Mouse (Mus musculus) kidney, postnatal 4 days (tissue): Measurements from ENCODE around the gene Cdh12.

ENCODE experiments used
- DNase-seq, 2 experiments: peaks; one replicate each; pipeline ENCODE4 v3.0.0; 2021; ENCODE audit warnings: mixed read lengths in 2 of 2

Cdh12 gene

DNA sequence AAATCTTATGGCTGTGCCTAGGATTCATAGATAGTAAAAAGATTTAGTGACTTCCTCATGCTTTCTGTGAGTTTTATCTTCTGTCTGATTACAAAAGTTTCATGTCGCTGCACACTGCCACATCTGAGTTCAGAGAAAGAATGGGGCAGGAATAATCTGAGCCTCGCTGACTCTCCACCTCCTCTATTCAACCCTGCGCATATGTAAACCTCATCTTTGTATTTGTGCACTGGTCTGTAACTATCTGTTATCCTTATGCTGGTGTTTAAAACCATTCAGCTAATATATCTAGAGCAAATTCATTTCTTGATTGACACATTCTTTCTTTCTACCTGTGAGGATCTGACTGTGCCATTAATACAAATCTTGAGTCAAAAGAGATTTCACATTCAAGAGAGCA is 944.0 kb downstream of the Cdh12 start:
- no peak for DNase-seq

DNA sequence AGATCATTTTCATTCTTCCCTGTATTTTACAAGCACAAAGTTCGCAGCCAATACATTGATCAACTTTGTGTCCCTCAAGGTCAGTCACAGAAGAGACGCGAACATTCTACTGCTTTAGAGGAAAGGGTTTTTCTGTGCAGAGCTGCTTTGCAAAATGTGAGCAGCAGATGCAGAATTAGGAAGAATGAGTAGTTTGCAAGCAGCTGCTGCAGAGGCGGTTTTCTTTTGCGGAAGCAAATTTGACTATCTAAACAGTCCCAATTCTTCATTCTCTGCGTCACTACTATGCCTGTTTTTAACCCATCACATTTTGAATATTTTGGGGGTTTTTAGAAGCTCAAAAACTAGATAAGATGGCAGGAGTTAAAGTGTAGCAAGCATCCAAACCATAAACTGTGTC is 956.1 kb downstream of the Cdh12 start:
- no peak for DNase-seq

DNA sequence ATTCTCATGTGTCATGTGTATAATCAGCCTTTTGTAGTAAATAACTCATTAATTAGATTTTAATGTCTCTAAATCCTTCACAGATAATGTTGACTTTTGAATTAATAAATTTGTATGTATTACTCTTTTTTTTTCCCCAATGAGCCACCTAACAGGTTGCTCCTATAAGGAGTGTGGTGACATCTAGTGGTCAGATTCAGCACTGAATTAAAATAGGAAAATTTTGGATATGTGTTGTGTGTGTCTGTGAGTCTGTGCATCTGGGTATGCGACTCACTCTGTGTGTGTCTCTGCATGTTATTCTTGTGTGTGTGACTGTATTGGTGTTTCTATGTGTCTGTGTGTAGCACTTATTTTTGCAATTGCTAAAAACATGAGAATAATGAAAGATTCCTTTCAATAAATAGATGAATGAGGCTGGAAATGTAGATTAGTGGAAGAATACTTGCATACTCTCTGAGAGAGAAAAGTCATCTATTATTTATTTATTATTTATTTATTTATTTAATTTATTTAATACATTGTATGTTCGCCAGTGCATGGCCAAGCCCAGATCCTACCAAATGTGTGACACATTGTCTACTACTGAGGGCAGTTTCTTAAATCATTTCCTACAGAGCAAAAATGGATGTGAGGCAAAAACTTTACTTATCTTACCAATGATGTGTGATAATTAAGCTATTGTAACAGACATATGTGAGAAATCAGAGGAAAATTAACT is 958.4 kb downstream of the Cdh12 start:
- no peak for DNase-seq

DNA sequence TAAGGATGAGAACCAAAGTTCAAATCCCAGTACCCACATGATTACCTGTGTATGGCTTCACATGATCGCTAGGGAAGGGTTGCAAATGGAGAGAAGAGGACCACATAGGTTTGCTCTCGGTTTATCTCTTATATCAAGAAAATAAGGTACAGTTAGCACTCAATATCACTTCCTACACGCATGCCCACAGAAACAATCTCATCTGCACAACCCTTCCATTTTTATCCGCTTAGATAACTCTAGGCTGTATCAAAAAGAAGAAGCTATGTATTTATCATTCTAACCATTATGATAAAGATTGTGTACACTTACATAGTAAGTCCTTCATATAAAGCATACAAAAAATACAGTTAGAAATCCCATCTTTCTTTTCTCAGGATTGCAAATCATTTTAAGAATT is 988.3 kb downstream of the Cdh12 start:
- DNase-seq = no peak

DNA sequence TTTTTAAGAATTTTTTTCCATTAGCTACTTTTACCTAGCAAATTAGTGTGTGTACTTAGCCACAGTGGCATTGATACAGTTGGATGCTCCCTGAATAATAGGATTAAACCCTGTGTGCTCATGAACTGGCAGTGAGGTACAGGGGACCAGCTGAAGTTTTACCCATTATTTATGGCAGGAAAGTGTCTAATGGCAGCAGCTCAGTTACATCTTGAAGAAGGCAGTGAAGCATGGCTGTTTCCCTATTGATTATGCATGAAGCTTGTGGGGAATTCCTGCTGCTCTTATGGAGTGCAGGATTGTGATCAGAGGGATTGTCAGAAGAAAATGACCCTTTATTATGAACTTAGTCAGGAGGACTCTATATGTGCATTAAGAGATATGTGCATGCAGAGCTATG is 988.9 kb downstream of the Cdh12 start:
- DNase-seq = no peak

DNA sequence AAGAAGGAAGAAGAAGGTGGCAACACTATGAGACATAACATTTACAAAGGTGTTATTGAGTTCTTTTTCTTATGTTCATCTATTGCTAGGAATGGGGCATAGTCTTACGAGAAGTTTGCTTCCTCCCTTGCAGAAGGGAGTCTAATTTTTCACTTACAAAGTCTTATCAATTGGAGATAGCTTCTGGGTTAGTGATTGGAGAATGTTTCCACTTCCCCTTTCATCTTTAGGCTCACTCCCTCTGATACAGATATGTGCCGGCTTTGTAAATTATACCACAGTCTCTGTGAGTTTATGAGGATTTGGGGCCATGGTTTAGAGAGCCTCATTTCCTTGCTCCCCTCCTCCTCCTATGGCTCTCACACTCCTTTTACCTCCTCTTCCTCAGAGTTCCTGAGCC is 1009.0 kb downstream of the Cdh12 start:
- DNase-seq = no peak

DNA sequence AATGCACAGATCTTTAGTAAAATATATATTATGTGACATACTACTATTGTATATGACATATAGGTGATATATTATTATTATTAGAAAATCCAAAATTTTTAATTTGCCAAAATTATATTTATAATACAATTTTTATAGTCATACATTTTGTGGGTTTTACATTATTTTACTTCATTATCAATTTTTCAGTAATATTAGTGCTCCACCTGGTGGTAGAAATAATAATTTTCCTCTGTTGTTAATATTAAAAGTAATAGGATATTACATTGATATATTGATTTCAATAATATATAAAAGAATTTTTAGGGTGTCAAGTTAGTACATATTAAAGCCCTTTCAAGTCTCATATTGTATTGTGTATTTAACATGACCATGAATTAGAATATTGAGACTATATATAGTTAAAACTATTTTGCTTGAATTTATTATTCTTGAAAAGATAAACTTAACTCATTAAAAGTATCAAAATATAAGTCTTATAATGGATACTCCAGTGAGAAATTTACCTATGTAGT is 1070.3 kb downstream of the Cdh12 start:
- no peak for DNase-seq

DNA sequence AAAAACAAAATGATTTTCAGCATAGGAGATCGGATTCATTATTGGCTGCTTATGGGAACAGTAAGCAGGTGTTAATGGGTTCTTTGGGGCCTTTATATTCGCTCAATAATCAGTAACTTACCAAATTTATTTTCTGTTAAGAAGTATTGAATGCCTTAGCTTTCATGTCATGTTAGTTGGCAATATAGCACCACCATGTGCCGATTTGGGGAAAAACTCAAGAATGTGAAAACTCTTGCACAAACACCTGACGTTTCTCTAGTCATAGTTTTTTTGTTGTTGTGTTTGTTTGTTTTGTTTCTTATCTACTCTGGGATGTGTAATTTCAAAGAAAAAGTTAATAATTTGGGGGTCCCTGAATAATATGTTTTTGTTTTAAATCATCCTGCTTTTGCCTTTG is 1081.7 kb downstream of the Cdh12 start:
- no peak for DNase-seq

DNA sequence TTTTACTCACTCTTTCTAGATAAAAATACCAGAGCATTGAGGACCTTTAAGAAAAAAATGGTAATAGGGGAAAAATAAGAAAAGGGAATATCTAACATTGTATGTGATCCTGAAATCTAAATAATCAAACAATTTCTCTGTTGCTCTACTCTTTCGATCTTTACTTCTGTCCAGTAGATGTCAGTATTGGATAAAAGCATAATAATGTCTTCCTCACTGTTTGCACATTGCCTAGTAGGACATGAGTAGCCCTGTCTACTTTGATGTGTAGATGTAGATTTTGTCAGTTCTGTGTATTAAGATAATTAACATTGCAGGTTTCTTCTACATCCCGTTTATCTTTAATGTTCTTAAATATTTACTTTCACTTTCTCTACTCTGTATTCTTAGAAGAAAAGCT is 1087.8 kb downstream of the Cdh12 start:
- no peak for DNase-seq

DNA sequence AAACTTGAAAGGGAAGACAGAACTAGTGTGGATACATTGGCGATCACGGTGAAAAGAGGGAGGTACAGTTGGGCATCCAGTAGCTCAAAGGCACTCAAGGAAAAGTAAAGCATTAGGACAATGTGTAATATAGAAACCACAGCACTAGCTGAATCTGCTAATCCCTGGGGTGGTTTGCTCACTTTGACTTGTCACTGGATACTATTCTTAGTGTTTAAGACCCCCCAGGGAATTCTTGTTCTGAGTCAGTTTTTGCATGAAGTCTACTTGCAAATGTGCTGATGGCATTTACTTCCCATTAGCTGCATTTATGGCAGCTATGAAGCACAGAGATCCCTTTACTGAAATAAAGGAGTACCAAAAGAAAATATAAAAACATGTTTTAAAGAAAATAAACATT is 1095.7 kb downstream of the Cdh12 start:
- DNase-seq = no peak

DNA sequence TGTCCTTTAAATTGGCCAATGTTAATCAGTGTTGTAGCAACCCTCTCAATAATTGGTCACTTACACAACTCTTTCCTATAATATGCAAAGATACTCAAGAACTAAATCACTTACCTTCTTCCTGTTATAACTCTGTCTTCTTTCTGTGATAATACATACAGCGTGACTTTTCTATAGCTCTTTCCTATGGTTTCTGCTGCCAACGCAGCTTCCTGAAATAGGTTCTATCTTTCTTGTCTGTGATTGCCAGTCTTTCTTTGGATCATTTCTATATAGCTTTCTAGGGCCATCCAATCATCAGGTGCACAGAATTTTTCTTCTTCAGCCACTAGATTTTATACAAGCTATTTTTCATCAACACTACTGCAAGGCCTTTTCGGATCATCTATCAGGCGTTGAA is 1106.9 kb downstream of the Cdh12 start:
- no peak for DNase-seq

DNA sequence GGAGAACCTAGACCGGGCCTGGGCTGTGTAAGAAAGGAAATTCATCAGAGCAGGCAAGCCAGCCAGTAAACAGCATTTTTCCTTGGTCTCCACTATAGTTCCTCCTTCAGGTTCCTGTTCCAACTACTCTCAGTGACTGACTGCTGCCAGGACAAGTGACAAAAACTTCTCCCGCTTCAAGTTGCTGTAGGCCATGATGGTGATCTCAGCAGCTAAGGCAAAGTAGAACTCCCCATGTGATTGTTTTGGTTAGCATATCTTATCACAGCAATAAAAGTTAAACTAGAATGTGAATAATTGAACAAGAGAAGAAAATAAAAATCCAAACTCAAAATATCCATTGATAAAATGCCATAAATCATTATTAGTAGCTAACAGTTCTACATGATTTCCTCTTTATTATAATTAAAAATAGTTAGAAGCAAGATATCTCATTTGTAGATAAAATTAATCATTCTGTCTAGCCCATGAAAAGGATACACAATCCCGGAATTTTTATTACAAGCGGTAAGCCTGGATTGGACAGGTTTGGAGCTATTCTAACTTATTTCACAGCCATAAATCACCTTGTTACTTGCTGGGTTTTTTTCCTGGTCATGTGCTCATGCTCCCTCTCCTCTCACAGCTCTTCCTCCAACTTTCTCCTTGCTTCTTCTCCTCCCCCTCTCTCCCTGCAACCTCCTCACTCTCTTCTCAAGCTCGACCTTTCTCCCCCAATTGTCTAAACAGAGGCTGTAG is 1117.4 kb downstream of the Cdh12 start:
- no peak for DNase-seq

DNA sequence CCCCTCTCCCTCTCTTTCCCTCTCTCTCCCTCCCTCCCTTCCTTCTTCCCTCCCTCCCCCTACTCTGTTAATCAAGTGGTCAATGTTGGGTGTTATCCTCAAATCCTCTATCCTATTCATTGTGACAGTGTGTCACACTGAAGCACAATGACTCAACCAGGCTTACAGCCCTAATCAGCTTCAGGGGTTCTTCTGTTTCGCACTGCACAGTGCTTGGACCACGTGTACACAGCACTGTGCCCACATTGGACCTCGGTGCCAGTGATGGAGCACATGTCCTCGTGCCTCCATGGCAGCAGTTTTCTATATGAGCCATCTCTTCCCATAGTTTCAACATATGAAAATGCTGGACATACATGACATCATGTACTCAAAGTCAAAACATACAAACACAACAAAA is 1155.4 kb downstream of the Cdh12 start:
- DNase-seq = no peak
